Mouse (Mus musculus): Measurements from ENCODE around the gene Med12l. TPM values are rescaled to one million over a fixed set of nuclear protein-coding genes. Genes with fewer than 3 reads are reported as not detected.

Med12l gene
- polyA plus RNA-seq, 1 experiment: 0.01 TPM

- Histone ChIP-seq H3ac (ENCODE audit: control insufficient read depth, insufficient read length) (no peak overlapping the region), H3K36me3 (ENCODE audit: control insufficient read depth, insufficient read depth) (no peaks in the 10 kb centered on the region), H3K4me2 (ENCODE audit: low read depth) (no peak overlapping the region), H3K4me3 (no peak overlapping the region), H3K79me2 (ENCODE audit: control insufficient read depth, insufficient read depth) (no peaks in the 10 kb centered on the region), H3K27me3 (ENCODE audit: control insufficient read depth, insufficient read depth, insufficient read length) (no peaks in the 10 kb centered on the region)
- TF ChIP-seq MAX (IDR thresholded peaks at IDR 0.05; ENCODE audit: low read depth) (no peak), CEBPB (IDR thresholded peaks at IDR 0.05; ENCODE audit: insufficient read depth, poor library complexity, severe bottlenecking) (no peak), TCF3 (IDR thresholded peaks at IDR 0.05; ENCODE audit: insufficient read length, low read depth) (no peak), MYOD1 (IDR thresholded peaks at IDR 0.05; ENCODE audit: control insufficient read depth in 1 of 3, insufficient read length in 2 of 3, low read depth in 2 of 3) (no peak), SRF (IDR thresholded peaks at IDR 0.05; ENCODE audit: control insufficient read depth, insufficient read length, low read depth) (no peak), TCF12 (IDR thresholded peaks at IDR 0.05; ENCODE audit: insufficient read depth, poor library complexity, severe bottlenecking) (no peak), POLR2AphosphoS2 (IDR thresholded peaks at IDR 0.05; ENCODE audit: insufficient read length, low read depth) (no peak), REST (IDR thresholded peaks at IDR 0.05; ENCODE audit: insufficient read depth, insufficient read length) (no peak), E2F4 (IDR thresholded peaks at IDR 0.05; ENCODE audit: insufficient read depth) (no peak), USF1 (IDR thresholded peaks at IDR 0.05; ENCODE audit: low read depth) (no peak)
Observed at GRCm38 (mm10) chr3:59175234-59175633, 169.6 kb downstream of the Med12l start.

- Histone ChIP-seq H3ac (ENCODE audit: control insufficient read depth, insufficient read length) (no peak overlapping the region), H3K36me3 (ENCODE audit: control insufficient read depth, insufficient read depth) (no peaks in the 10 kb centered on the region), H3K4me3 (no peak overlapping the region), H3K27me3 (ENCODE audit: control insufficient read depth, insufficient read depth, insufficient read length) (no peaks in the 10 kb centered on the region), H3K79me2 (ENCODE audit: control insufficient read depth, insufficient read depth) (no peaks in the 10 kb centered on the region), H3K4me2 (ENCODE audit: low read depth) (no peak overlapping the region)
- TF ChIP-seq USF1 (IDR thresholded peaks at IDR 0.05; ENCODE audit: low read depth): no peak
- TF ChIP-seq POLR2AphosphoS2 (IDR thresholded peaks at IDR 0.05; ENCODE audit: insufficient read length, low read depth): no peak
- no peak for TF ChIP-seq SRF (IDR thresholded peaks at IDR 0.05; ENCODE audit: control insufficient read depth, insufficient read length, low read depth)
- TF ChIP-seq TCF12 (IDR thresholded peaks at IDR 0.05; ENCODE audit: insufficient read depth, poor library complexity, severe bottlenecking): no peak
- TF ChIP-seq MAX (IDR thresholded peaks at IDR 0.05; ENCODE audit: low read depth): no peak
- no peak for TF ChIP-seq REST (IDR thresholded peaks at IDR 0.05; ENCODE audit: insufficient read depth, insufficient read length)
- TF ChIP-seq POLR2A (IDR thresholded peaks at IDR 0.05; ENCODE audit: insufficient read length, low read depth): no peak
- TF ChIP-seq E2F4 (IDR thresholded peaks at IDR 0.05; ENCODE audit: insufficient read depth): no peak
- TF ChIP-seq CEBPB (IDR thresholded peaks at IDR 0.05; ENCODE audit: insufficient read depth, poor library complexity, severe bottlenecking): no peak
- TF ChIP-seq MYOD1 (IDR thresholded peaks at IDR 0.05; ENCODE audit: control insufficient read depth in 1 of 3, insufficient read length in 2 of 3, low read depth in 2 of 3): no peak
- no peak for TF ChIP-seq MYOG (IDR thresholded peaks at IDR 0.05; ENCODE audit: control insufficient read depth in 1 of 3, insufficient read depth in 1 of 3, insufficient read length in 2 of 3, low read depth in 2 of 3)
- no peak for TF ChIP-seq TCF3 (IDR thresholded peaks at IDR 0.05; ENCODE audit: insufficient read length, low read depth)
Observed at GRCm38 (mm10) chr3:59176871-59177270, 171.2 kb downstream of the Med12l start.

GRCm38 (mm10) chr3:59181134-59181533, 175.5 kb downstream of the Med12l start:
- H3K4me3 ChIP-seq: no peak overlapping the region
- no peak for TF ChIP-seq USF1 (IDR thresholded peaks at IDR 0.05; ENCODE audit: low read depth)
- no peak for TF ChIP-seq POLR2AphosphoS2 (IDR thresholded peaks at IDR 0.05; ENCODE audit: insufficient read length, low read depth)
- TF ChIP-seq E2F4 (IDR thresholded peaks at IDR 0.05; ENCODE audit: insufficient read depth): no peak
- TF ChIP-seq MAX (IDR thresholded peaks at IDR 0.05; ENCODE audit: low read depth): no peak
- no peak for TF ChIP-seq POLR2A (IDR thresholded peaks at IDR 0.05; ENCODE audit: insufficient read length, low read depth)
- H3K79me2 ChIP-seq (ENCODE audit: control insufficient read depth, insufficient read depth): no peaks in the 10 kb centered on the region
- no peak overlapping the region for H3ac ChIP-seq (ENCODE audit: control insufficient read depth, insufficient read length)
- H3K4me2 ChIP-seq (ENCODE audit: low read depth): no peak overlapping the region
- no peaks in the 10 kb centered on the region for H3K36me3 ChIP-seq (ENCODE audit: control insufficient read depth, insufficient read depth)
- H3K27me3 ChIP-seq (ENCODE audit: control insufficient read depth, insufficient read depth, insufficient read length): no peaks in the 10 kb centered on the region

- Histone ChIP-seq H3K79me2 (ENCODE audit: control insufficient read depth, insufficient read depth) (no peaks in the 10 kb centered on the region), H3K36me3 (ENCODE audit: control insufficient read depth, insufficient read depth) (no peaks in the 10 kb centered on the region), H3K27me3 (ENCODE audit: control insufficient read depth, insufficient read depth, insufficient read length) (no peaks in the 10 kb centered on the region), H3K4me3 (no peak overlapping the region), H3ac (ENCODE audit: control insufficient read depth, insufficient read length) (no peak overlapping the region), H3K4me2 (ENCODE audit: low read depth) (no peak overlapping the region)
- TF ChIP-seq MYOD1 (IDR thresholded peaks at IDR 0.05; ENCODE audit: control insufficient read depth in 1 of 3, insufficient read length in 2 of 3, low read depth in 2 of 3): no peak
- no peak for TF ChIP-seq SRF (IDR thresholded peaks at IDR 0.05; ENCODE audit: control insufficient read depth, insufficient read length, low read depth)
- no peak for TF ChIP-seq MAX (IDR thresholded peaks at IDR 0.05; ENCODE audit: low read depth)
- no peak for TF ChIP-seq USF1 (IDR thresholded peaks at IDR 0.05; ENCODE audit: low read depth)
- TF ChIP-seq TCF3 (IDR thresholded peaks at IDR 0.05; ENCODE audit: insufficient read length, low read depth): no peak
- TF ChIP-seq CEBPB (IDR thresholded peaks at IDR 0.05; ENCODE audit: insufficient read depth, poor library complexity, severe bottlenecking): no peak
- TF ChIP-seq REST (IDR thresholded peaks at IDR 0.05; ENCODE audit: insufficient read depth, insufficient read length): no peak
- no peak for TF ChIP-seq TCF12 (IDR thresholded peaks at IDR 0.05; ENCODE audit: insufficient read depth, poor library complexity, severe bottlenecking)
Observed at GRCm38 (mm10) chr3:59182129-59182528, 176.5 kb downstream of the Med12l start.

- H3K4me3 ChIP-seq: no peak overlapping the region
- H3K4me2 ChIP-seq (ENCODE audit: low read depth): no peak overlapping the region
- no peaks in the 10 kb centered on the region for H3K79me2 ChIP-seq (ENCODE audit: control insufficient read depth, insufficient read depth)
- no peaks in the 10 kb centered on the region for H3K27me3 ChIP-seq (ENCODE audit: control insufficient read depth, insufficient read depth, insufficient read length)
- TF ChIP-seq USF1 (IDR thresholded peaks at IDR 0.05; ENCODE audit: low read depth) (no peak), CEBPB (IDR thresholded peaks at IDR 0.05; ENCODE audit: insufficient read depth, poor library complexity, severe bottlenecking) (no peak), MAX (IDR thresholded peaks at IDR 0.05; ENCODE audit: low read depth) (no peak), MYOG (IDR thresholded peaks at IDR 0.05; ENCODE audit: control insufficient read depth in 1 of 3, insufficient read depth in 1 of 3, insufficient read length in 2 of 3, low read depth in 2 of 3) (no peak), SRF (IDR thresholded peaks at IDR 0.05; ENCODE audit: control insufficient read depth, insufficient read length, low read depth) (no peak), E2F4 (IDR thresholded peaks at IDR 0.05; ENCODE audit: insufficient read depth) (no peak), POLR2A (IDR thresholded peaks at IDR 0.05; ENCODE audit: insufficient read length, low read depth) (no peak), TCF3 (IDR thresholded peaks at IDR 0.05; ENCODE audit: insufficient read length, low read depth) (no peak), POLR2AphosphoS2 (IDR thresholded peaks at IDR 0.05; ENCODE audit: insufficient read length, low read depth) (no peak), MYOD1 (IDR thresholded peaks at IDR 0.05; ENCODE audit: control insufficient read depth in 1 of 3, insufficient read length in 2 of 3, low read depth in 2 of 3) (no peak), TCF12 (IDR thresholded peaks at IDR 0.05; ENCODE audit: insufficient read depth, poor library complexity, severe bottlenecking) (no peak), REST (IDR thresholded peaks at IDR 0.05; ENCODE audit: insufficient read depth, insufficient read length) (no peak)
- H3K36me3 ChIP-seq (ENCODE audit: control insufficient read depth, insufficient read depth): no peaks in the 10 kb centered on the region
- H3ac ChIP-seq (ENCODE audit: control insufficient read depth, insufficient read length): no peak overlapping the region
Observed at GRCm38 (mm10) chr3:59185662-59186061, 180.0 kb downstream of the Med12l start.
